Mouse (Mus musculus) cerebral cortex, adult 2 months (tissue): ENCODE results near the gene Palm2.

Experiments used
- WGBS: fragments of 180-500 bp; shearing (Covaris S2); methylation state at CpG from one replicate; pipeline ENCODE4 v1.1.7; 2018; 5-methylcytosine and 5-hydroxymethylcytosine counted together

Palm2 gene

GRCm38 (mm10) chr4:57701576-57701975 lies 267.5 kb downstream of the Palm2 start:
- 72% methylated on average over 5 of the region's 5 CpGs for WGBS

DNA sequence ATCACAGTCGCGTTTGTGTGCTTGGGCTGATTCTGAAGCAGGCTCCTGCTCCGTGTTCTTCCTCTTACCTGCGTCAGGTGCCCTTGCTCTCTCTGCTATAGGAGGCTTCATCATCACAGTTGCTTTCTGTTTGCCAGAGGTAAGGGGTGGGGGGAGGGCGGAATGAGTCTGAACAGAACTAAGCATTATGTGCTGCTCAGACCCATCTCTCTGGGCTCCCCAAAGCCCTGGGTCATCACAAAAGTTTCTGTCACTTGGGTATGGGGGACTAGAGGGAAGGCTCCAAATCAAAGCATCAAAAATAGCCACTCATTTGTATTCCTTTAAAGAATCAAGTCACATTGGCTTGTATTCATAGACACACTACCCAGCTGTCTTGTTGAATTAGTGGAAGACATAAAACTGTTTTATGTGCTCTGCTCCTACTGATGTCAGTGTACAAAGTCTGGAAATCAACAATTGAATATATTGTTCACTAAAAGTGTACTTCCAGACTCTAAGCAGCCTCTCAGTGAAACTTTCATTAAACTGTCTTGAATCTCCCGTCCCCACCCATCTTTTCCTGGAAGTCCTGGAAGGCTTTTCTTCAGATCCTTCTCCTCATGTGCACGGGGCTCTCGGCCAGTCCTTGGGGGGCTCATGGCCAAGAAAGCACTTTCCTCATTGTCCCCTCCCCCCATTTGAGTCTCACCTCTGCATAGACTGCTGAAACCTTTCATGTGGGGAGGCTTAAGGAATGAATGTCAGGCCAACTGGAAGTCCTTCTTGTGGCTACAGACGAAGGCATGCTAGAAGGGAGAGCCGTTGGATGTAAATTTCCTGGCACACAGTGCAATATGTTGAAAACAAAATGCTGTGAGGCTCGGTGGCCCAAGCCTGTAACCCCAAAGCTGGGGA lies 269.8 kb downstream of the Palm2 start:
- WGBS: 77% methylated on average over 11 of the region's 11 CpGs

DNA sequence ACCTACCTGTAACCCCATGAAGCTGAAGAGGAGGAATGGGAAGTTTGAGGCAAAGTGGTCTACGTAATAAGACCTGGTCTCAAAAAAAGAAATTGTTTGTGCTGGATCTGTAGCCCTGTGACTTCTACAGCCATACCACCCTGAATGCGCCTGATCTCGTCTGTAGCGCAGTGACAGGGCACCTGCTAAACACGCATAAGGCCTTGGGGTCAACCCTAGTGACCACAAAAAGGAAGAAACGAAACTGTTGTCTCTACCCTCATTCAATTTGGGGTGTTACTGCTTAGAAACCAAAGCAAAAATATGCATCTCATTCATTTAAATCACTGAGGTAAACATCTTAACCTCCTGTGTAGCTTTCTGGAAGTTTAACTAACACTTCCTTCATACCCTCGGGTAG lies 270.5 kb downstream of the Palm2 start:
- 96% methylated on average over 7 of the region's 7 CpGs for whole genome bisulfite sequencing

DNA sequence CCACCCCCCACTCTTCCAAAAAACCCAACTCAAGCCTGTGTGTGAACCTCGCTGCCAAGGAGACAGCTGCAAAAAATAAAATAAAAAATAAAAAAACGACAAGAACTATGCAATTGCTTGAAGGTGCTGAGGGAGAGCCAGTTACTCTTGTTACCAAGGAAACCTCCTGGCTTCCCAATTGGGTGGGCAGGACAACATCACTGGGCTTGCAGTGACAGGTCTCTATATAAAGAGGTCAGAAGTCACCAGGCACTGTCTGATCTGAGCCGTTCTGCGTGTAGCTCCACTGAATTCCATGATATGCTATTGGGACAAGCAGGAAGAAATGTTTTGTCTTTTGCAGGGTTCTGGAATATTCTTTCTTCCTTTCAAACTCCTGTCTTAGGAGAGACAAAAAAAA lies 282.7 kb downstream of the Palm2 start:
- WGBS: 43% methylated on average over 4 of the region's 4 CpGs

GRCm38 (mm10) chr4:57717354-57717753 lies 283.3 kb downstream of the Palm2 start, which contains the start of gene Akap2:
Gene Akap2, plus strand, starts transcription at chr4:57717657.
- WGBS: 81% methylated on average over 9 of the region's 9 CpGs

DNA sequence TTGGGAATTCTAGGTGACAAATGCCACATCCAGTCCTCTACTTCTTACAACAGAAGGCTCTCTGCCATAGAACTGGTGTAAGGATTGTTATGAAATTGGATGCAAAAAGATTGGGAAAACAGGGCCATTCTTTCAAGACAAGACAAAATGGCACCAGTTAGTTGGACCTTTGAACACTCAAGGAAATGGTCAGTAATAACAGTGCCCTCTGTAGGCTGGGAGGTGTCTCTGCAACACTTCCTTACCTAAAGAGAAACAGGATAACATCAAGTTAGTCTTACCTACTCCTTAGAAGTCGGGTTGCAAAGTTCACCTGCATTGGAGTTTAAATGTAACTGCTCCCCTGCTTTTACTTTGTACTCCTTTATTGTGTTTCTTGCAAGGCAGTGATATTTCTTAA lies 285.3 kb downstream of the Palm2 start:
- WGBS: 98% methylated on average over 1 of the region's 1 CpGs

DNA sequence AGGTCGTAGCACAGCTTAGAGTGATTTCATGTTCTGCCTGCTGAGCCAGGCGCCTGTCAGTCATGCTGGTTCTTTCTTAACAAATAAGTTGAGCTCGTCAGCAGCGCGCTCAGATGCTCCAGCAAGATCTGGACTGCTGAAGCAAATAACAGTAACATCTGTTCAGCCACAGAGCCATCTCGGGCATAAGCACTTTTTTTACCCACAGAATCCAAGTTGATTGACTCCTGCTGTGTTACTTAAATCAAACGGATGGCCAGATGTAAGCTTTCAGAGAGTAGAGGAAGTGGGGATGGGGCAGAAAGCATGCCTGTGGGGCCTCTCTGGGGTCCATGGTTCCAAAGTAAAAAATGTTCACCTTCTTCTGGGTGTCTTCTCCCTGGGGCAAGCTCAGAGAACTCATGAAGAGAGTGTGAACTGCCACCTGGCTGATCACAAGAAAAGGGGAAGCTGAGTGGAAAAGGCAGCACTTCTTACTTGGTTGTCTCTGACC lies 286.9 kb downstream of the Palm2 start:
- WGBS: 48% methylated on average over 7 of the region's 7 CpGs

DNA sequence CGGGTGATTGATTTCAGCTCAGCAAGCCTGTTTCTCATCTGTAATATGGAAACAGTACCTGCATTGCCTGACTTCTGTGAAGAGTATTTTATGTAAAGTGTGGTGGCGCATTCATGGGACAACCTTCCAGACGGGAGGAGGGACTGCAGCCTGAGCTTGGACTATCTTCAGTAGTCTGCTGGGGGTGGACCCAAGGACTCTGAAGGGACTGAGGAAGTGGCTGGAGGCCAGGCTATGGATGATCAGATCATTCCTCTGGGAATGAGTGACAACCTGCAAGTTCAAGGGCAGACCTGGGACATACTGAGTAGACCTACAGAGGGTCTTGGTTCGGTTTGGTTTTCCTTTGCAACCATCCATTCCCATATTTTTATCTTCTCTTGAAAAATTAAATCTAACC lies 288.2 kb downstream of the Palm2 start:
- 91% methylated on average over 4 of the region's 4 CpGs for WGBS

- 57% methylated on average over 2 of the region's 2 CpGs for WGBS
Measured at GRCm38 (mm10) chr4:57723659-57724058, 289.6 kb downstream of the Palm2 start.

- WGBS: 75% methylated on average over 1 of the region's 1 CpGs
Measured at GRCm38 (mm10) chr4:57725569-57725968, 291.5 kb downstream of the Palm2 start.

DNA sequence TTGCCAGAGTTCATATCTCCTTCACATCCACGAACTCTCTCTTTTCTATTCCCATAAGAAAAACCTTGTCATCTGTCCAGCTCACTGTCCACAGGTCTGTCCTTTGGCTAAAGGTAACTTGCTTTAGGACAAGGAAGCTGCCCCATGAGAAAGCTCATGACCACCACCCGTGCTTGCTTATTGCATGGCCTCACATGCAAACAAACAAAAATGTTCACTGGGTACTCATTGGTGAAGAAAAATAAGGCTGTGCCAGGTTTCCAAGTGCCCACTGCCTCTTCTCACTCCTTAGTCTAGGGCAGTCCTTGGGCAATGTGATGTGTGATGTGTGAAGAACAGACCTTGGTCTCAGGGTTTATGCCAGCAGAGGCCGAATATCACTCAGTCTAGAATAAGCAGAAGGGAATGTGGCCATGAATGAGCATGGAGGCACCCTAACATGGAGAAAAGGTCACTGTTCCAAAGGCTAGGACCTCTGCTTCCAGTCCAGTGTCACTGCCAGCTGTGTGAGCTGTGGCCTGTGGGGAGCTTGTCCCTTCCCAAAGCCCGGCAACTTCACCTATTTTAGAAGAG lies 294.6 kb downstream of the Palm2 start:
- WGBS: 86% methylated on average over 4 of the region's 4 CpGs

- 86% methylated on average over 6 of the region's 6 CpGs for WGBS
Measured at GRCm38 (mm10) chr4:57730047-57730446, 296.0 kb downstream of the Palm2 start.

DNA sequence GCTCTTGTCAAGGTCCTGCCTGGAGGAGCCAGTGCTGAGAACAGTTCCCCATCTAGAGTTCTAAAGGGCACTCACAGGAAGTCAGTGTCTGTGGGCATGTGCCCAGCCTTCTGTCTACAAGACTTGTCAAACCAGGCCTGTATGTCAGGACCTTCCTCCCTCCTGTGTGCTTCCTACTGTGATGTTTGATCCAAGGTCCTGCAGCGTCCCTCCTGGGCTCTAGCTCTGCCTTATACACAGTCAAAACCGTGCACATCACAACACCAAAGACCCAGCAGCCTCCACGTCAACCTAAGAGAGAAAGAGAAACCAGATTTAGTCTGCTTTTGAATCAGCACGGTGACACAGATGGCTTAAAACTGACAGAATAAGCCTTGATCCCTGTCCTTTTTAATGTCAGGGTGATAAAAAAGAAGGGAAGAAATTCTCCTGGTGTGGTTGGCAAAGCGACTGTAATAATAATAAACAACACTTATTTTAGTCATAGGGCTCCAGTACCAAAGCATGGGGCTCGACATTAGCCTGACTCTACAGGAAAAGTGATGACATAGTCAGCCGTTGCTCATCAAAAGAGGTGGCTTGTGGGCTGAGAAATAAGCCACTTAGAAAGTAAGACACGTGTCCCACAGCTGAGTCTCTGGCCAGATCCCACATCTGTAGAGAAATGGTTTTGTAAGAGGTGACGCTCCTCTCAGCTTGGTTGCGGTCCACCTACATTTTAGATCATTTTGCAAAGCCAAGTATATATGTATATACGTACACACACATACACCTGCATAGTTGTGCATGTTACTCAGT lies 297.0 kb downstream of the Palm2 start:
- WGBS: 67% methylated on average over 11 of the region's 11 CpGs

DNA sequence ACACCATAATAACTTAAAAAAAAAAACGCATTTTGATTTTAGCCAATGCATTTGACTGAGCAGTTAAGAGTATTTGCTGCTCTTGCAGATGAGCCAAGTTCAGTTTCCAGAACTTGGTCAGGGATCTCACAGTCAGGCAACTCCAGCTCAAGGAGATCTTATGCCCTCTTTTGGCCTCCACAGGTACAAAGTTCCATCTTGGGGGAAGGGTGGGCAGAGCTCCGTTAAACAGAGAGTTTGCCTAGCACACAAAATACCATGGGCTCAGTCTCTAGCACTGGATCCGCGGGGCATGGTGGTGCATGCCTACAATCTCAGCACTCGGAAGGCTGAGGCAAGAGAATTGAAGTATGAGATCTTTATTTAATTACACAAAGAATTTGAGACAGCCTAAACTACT lies 298.3 kb downstream of the Palm2 start:
- whole genome bisulfite sequencing: 91% methylated on average over 5 of the region's 5 CpGs

DNA sequence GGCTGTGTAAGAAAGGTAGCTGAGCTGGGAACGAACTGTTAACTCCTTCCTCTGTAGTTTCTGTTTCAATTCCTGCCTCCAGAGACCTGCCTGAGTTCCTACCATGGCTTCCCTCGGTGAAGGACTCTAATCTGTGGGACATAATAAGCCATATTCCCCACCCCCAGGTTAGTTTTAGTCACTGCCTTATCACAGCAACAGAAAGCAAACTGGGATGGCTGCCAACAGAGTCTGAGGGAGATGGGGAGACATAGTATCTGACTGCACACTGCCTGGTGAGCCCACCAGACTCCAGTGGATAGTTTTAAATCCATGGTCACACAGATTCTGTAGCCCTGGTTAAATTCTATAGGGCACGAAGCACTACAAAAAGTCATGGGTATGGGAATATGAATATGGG lies 299.4 kb downstream of the Palm2 start:
- 64% methylated on average over 3 of the region's 3 CpGs for WGBS

- WGBS: 93% methylated on average over 5 of the region's 5 CpGs
Measured at GRCm38 (mm10) chr4:57735426-57735825, 301.4 kb downstream of the Palm2 start.

DNA sequence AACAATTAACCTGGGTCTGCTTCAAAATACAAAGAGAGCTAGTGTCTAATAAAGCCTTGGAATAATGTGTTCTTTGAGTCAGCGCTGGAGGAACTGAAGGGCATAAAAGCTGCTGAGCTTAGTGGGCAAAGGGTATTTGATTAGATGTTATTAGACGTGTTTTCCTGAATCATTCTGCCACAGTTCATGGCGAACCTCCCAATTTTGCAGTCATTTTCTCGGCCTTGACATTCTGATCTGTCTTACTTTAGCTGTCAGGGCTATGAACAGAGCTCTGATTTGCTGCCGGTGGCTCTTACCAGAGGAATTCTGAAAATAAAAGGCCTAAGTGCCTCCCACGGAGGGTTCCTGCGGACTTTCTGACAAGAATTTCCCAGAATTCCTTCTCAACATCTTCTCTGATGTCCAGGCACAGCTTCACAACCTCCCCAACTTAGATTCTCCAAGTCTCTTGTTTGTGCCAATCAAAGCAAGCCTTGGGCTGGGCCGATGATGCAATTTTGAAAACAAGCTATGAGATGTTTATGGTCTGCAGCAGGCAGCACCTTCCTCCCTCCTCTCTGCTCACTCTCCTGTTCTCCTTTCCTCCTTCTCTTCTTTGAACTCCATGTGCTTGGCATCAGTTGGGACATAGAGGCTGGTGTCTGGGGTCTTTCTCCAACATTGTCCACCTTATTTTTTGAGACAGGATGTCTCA lies 305.0 kb downstream of the Palm2 start:
- 57% methylated on average over 8 of the region's 8 CpGs for WGBS

- 71% methylated on average over 11 of the region's 11 CpGs for WGBS
Measured at GRCm38 (mm10) chr4:57743325-57743929, 309.4 kb downstream of the Palm2 start.

DNA sequence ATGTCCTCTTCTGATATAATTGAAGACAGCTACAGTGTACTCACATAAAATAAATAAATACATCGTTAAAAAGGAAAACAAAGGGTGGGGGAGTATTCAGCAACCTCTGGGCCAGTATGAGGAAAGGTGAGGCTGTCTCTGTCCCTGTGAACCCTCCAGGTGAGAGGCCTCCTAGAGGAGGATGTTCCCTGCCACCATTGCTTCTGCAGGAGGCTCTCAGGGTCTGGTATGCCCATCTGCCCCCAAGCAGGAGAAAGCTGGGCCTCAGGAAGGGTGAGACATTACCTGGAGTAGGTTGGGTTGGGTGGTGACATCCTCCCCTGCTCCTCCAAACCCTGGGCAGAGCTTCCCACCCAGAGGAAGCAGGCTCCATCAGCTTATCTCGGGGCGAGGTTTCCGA lies 316.6 kb downstream of the Palm2 start:
- WGBS: 85% methylated on average over 4 of the region's 4 CpGs

DNA sequence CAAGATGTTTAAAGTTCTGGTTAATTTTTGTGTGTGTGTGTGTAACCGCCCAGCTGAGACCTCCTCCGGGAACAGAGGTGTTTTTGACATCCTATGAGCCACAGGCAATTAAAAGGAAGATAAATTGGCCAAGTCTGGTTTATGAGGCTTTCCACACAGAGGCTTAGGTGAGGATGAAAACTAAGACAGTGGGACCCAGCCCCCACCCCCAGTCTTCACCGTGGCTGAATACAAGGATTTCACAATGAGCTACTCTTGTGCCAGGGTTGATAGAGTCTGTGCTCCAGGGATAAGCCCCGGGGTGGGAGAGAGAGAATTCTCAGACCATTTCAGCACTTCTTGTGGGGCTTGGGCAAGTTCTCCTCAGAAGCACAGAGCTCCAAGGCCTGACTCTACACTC lies 317.0 kb downstream of the Palm2 start:
- WGBS: 69% methylated on average over 4 of the region's 4 CpGs

DNA sequence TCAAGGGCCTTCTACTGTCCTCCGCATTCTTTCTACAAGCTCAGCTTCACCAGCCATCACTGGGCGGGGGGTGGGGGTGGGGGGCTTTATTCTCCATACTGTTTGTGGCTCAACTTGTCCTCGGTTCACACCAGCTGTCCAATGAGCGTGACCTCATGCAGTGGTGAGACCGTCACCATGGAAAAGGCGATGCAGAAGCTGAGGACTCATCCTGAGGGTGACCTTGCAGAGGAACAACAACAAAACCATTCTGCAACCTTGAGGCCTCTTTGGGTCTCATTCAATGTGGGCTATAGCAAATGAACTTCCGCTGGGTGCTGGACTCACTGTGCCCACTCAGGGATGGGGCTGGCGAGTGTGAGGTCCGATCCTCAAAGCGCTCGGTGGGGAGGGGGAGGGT lies 317.5 kb downstream of the Palm2 start:
- 92% methylated on average over 11 of the region's 11 CpGs for WGBS
